8 mouse cellular contexts compared by ENCODE assay signal in the genomic region with DNA sequence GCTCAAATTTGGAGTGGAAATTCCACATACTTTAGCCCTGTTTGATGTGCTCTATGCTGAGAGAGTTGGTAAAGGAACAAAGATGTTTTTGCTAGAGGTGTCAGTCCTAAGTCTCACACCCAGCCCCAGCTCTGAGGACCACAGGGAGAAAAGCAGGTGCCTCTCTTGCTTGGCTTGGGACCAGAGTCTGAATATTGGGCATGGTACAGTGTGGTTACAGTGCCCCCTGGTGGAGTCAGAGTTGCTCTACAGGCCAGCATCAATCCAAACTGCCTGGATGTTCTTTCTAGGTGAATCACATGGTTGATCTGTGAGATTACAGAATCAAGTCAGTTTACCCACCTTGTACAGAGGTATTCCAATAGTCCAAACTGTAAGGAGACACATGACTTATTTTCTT. TPM values are rescaled to one million over a fixed set of nuclear protein-coding genes. Genes with fewer than 3 reads are reported as not detected.
DNase-seq lines count a peak whose midpoint lies in the region; ATAC-seq lines count a peak whose summit lies in the region.

No protein-coding gene starts in this region.

- intact Hi-C loops in left cerebral cortex, postnatal 14 days (cut with DNase I) = loop anchor here (5.0 kb wide), 1 partner anchor 310 kb away; no protein-coding TSS in a partner anchor

- no peaks in the 10 kb centered on the region for H3K36me3 ChIP-seq in heart, embryonic 11.5 days (ENCODE audit: control insufficient read depth, insufficient read depth, low read length)
- peaks cover 29% of the 10 kb centered on the region; the same call in 1 of the 2 replicates for H3K36me3 ChIP-seq in midbrain, embryonic 14.5 days (ENCODE audit: control insufficient read depth, insufficient read depth, low read length)

- no peaks in the 10 kb centered on the region for H3K4me1 ChIP-seq in heart, embryonic 11.5 days (ENCODE audit: control insufficient read depth, insufficient read depth, low read length)
- H3K4me1 ChIP-seq in midbrain, embryonic 14.5 days (ENCODE audit: control insufficient read depth, insufficient read depth, low read length) = no peaks in the 10 kb centered on the region

- peak; percentile 71 to 91 for DNase-seq in heart, adult 18-20 months
- DNase-seq in cerebellum, adult 8-10 months = peak; percentile 88
- peak; percentile 57 for DNase-seq in hindlimb bud, embryonic 11.5 days (ENCODE audit: extremely low spot score, low read depth, low spot score)
- DNase-seq in left cerebral cortex, postnatal 14 days (ENCODE audit: low spot score in 2 of 2) = peak; percentile 81 to 86
- peak; percentile 91 for DNase-seq in midbrain, embryonic 14.5 days
- DNase-seq in spleen, postnatal 10 days (ENCODE audit: low spot score in 2 of 2) = peak; percentile 75 to 86

- no peaks in the 10 kb centered on the region for H3K27me3 ChIP-seq in heart, embryonic 11.5 days (ENCODE audit: control insufficient read depth, insufficient read depth, low read length)
- no peaks in the 10 kb centered on the region for H3K27me3 ChIP-seq in midbrain, embryonic 14.5 days (ENCODE audit: control insufficient read depth, insufficient read depth, low read length)

- no peak overlapping the region for H3K27ac ChIP-seq in heart, embryonic 11.5 days (ENCODE audit: low read depth, low read length)
- no peak overlapping the region for H3K27ac ChIP-seq in midbrain, embryonic 14.5 days (replicated peaks; ENCODE audit: low read depth, low read length)

- no peak overlapping the region for H3K9ac ChIP-seq in heart, embryonic 11.5 days (ENCODE audit: low read depth, low read length)
- H3K9ac ChIP-seq in midbrain, embryonic 14.5 days (replicated peaks; ENCODE audit: low read length) = no peak overlapping the region

- H3K4me2 ChIP-seq in heart, embryonic 11.5 days = no peak overlapping the region
- H3K4me2 ChIP-seq in midbrain, embryonic 14.5 days (ENCODE audit: low read length) = no peak overlapping the region

- no peak overlapping the region for H3K4me3 ChIP-seq in heart, embryonic 11.5 days (ENCODE audit: low read depth, low read length)
- no peak overlapping the region for H3K4me3 ChIP-seq in midbrain, embryonic 14.5 days (replicated peaks; ENCODE audit: low read depth, low read length)

- ATAC-seq in heart, embryonic 11.5 days (replicated peaks; ENCODE audit: insufficient number of reproducible peaks, low FRiP score, low TSS enrichment) = no peak
- ATAC-seq in frontal cortex, adult (ENCODE audit: low TSS enrichment) = peak; percentile 85
- ATAC-seq in midbrain, embryonic 14.5 days (ENCODE audit: low FRiP score, low TSS enrichment) = no peak

- no peaks in the 10 kb centered on the region for H3K9me3 ChIP-seq in heart, embryonic 11.5 days (replicated peaks; ENCODE audit: control insufficient read depth, low read length)
- H3K9me3 ChIP-seq in midbrain, embryonic 14.5 days (ENCODE audit: control insufficient read depth, low read length) = no peaks in the 10 kb centered on the region

RNA-seq across cellular contexts. Expression of gene Ddx28, which starts 10.8 kb away (rescaled TPM):
- 10 to 100 TPM; 11.2 to 12.1 TPM for total RNA-seq in heart, adult 18-20 months (2021)
- polyA plus RNA-seq in heart, embryonic 11.5 days (2014; fragmentation: Nextera tagmentation; extraction: Ambion mirVana) = 13.4 and 15.2 TPM in 2 replicates
- 10 to 100 TPM; 13.4 to 13.8 TPM for total RNA-seq in left cerebral cortex, postnatal 14 days (2021)
- 17.7 and 21.1 TPM in 2 replicates for polyA plus RNA-seq in midbrain, embryonic 14.5 days (2014; fragmentation: Nextera tagmentation; extraction: Ambion mirVana)

RNA-seq across cellular contexts. Expression of gene Dpep2nb, which starts 16.7 kb away (rescaled TPM):
- not detected for total RNA-seq in heart, adult 18-20 months (2021)
- polyA plus RNA-seq in heart, embryonic 11.5 days (2014; fragmentation: Nextera tagmentation; extraction: Ambion mirVana) = 0.33 TPM in 1 of 2 replicates, not detected in the other
- not detected for total RNA-seq in left cerebral cortex, postnatal 14 days (2021)
- polyA plus RNA-seq in midbrain, embryonic 14.5 days (2014; fragmentation: Nextera tagmentation; extraction: Ambion mirVana) = not detected in 2 replicates

RNA-seq across cellular contexts. Expression of gene Dus2, which starts 31.3 kb away (rescaled TPM):
- 10 to 100 TPM in 1 of 2 experiments, 1 to 10 TPM in 1; 8.3 to 10.1 TPM for total RNA-seq in heart, adult 18-20 months (2021)
- 17.4 and 18.8 TPM in 2 replicates for polyA plus RNA-seq in heart, embryonic 11.5 days (2014; fragmentation: Nextera tagmentation; extraction: Ambion mirVana)
- 10 to 100 TPM; 15.9 to 18.2 TPM for total RNA-seq in left cerebral cortex, postnatal 14 days (2021)
- polyA plus RNA-seq in midbrain, embryonic 14.5 days (2014; fragmentation: Nextera tagmentation; extraction: Ambion mirVana) = 23.1 and 23.2 TPM in 2 replicates

RNA-seq across cellular contexts. Expression of gene Nfatc3, which starts 36.2 kb away (rescaled TPM):
- total RNA-seq in heart, adult 18-20 months (2021) = 10 to 100 TPM; 17.4 to 20.5 TPM
- polyA plus RNA-seq in heart, embryonic 11.5 days (2014; fragmentation: Nextera tagmentation; extraction: Ambion mirVana) = 4.4 and 6.0 TPM in 2 replicates
- total RNA-seq in left cerebral cortex, postnatal 14 days (2021) = 1 to 10 TPM; 9.2 to 9.7 TPM
- 3.1 and 3.4 TPM in 2 replicates for polyA plus RNA-seq in midbrain, embryonic 14.5 days (2014; fragmentation: Nextera tagmentation; extraction: Ambion mirVana)

RNA-seq across cellular contexts. Expression of gene Dpep3, which starts 43.3 kb away (rescaled TPM):
- total RNA-seq in heart, adult 18-20 months (2021) = not detected
- not detected in 2 replicates for polyA plus RNA-seq in heart, embryonic 11.5 days (2014; fragmentation: Nextera tagmentation; extraction: Ambion mirVana)
- total RNA-seq in left cerebral cortex, postnatal 14 days (2021) = not detected
- polyA plus RNA-seq in midbrain, embryonic 14.5 days (2014; fragmentation: Nextera tagmentation; extraction: Ambion mirVana) = not detected in 2 replicates
